Mouse (Mus musculus) megakaryocyte, embryonic 14.5 days (primary cell): ENCODE measurements around the gene Mrpl45.

Source experiments
- FLI1 ChIP-seq: IDR thresholded peaks from 2 replicates; pipeline ENCODE4 v1.6.1; 2012; ENCODE audit warnings: low read length, inconsistent platforms, mixed read lengths
- GATA1 ChIP-seq: IDR thresholded peaks from 3 replicates; pipeline ENCODE4 v1.6.1; 2012; ENCODE audit warnings: mixed read lengths, low read length, inconsistent platforms, borderline replicate concordance

GRCm38 (mm10) chr11:97370329-97371091 is 55.0 kb downstream of the Mrpl45 start:
- TF ChIP-seq GATA1 = no peak
- no peak for TF ChIP-seq FLI1
